Mouse (Mus musculus): ENCODE measurements around the gene Rarres1. TPM values are rescaled to one million over a fixed set of nuclear protein-coding genes. Genes with fewer than 3 reads are reported as not detected.

Rarres1 gene
- polyA plus RNA-seq (2014; fragmentation: Nextera tagmentation; extraction: Ambion mirVana): 0.77 and 1.1 TPM in 2 replicates

DNA sequence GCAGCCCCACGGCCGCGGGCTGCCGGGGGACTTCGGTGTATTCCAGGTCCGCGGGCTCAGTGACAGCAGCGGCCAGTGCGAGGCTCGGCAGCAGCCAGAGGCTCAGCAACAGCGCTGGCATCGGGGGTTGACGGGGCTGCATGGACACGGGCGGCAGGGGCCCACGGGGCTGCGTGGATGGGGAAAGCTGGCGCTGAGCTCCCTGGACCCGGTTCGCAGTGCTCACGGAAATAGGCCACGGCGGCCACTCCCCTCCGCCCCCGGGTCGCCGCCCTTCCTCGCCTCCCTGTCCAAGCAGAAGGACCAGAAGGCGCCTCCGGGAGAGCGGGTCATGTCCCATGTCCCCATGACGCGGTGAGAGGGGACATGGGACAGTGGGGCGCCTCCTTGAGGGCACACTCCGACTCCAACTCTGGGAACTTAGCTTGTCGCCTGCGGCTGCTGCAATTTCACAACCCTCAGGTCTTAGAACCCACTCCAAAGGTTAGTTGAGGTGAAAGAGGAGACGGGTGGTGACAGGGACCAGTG, at the start of gene Rarres1:
Gene Rarres1, minus strand, starts transcription at position 250 of the 528 bp plus-strand sequence.
- Histone ChIP-seq H3K36me3 (ENCODE audit: control insufficient read depth, insufficient read depth, low read length) (no peaks in the 10 kb centered on the region), H3K9ac (ENCODE audit: low read length) (peak within 1 kb of the TSS; percentile 69), H3K27me3 (replicated peaks; ENCODE audit: control insufficient read depth, insufficient read depth, low read length) (peaks cover 19% of the 10 kb centered on the region), H3K4me3 (ENCODE audit: low read depth, low read length) (peak within 1 kb of the TSS; percentile 52), H3K9me3 (replicated peaks; ENCODE audit: control insufficient read depth, low read length) (no peaks in the 10 kb centered on the region), H3K4me1 (ENCODE audit: control insufficient read depth, insufficient read depth, low read length) (no peaks in the 10 kb centered on the region), H3K4me2 (ENCODE audit: low read length) (peak within 1 kb of the TSS; percentile 100), H3K27ac (ENCODE audit: low read depth, low read length) (no peak within 1 kb of the TSS)
- under 1% methylated on average over 38 of the region's 38 CpGs for WGBS
- peak; percentile 63 for ATAC-seq
- peak; percentile 24 for DNase-seq (ENCODE audit: low spot score)

DNA sequence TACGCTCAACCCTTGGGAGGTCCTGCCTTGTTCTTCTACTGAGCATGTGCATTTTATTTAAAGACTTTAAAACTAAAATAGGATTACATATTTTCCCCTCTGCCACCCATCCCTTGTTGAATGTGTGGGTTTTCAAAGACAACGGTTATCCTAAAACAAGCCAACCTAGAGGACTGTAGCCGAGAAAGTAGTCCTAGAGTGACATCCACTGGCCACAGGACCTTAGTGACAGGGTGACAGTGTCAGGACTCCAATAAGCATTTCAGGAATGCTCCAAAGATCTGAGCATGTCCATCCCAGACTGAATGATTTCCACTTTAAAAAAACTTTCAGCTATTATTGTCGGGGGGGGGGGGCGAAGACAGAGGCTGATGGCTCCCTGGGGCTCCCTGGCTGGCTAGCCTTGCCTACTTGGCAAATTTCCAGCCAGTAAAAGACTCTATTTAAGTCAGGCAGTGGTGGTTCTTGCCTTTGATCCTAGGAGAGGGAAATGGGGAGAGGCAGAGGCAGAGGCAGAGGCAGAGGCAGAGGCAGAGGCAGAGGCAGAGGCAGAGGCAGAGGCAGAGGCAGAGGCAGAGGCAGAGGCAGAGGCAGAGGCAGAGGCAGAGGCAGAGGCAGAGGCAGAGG, 49.5 kb upstream of the Rarres1 start:
- no peaks in the 10 kb centered on the region for H3K4me1 ChIP-seq (ENCODE audit: control insufficient read depth, insufficient read depth, low read length)

DNA sequence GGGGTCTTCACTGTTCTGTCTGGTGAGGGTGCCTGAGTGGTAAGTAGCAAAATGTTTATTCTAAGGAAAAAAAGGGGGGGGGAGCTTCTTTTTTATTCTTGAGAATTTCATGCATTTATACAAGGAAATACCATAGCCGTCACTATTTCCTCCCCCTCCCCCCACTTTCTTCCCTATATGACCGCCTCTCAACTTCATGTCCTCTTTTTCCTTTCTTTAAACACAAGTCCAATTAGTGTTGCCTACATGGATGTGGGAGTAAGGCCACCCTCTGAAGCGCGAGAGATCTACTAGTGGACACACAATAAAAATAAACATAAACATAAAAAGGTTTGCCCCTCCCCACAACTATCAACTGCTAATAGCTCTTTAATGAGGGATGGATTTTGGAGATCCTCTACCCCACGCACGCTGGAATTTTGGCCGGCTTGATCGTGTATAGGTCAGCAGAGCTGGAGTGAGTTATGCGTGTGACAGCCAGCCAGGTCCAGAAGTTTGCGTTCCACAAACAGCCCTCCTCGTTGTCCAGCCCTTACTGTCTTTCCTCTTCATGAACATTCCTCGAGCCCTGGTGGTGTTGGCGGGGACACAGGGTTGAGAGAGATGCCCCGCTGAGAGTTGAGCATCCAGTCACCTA, 42.5 kb upstream of the Rarres1 start:
- no peak for DNase-seq (ENCODE audit: low spot score)
- Histone ChIP-seq H3K9ac (ENCODE audit: low read length) (no peak overlapping the region; the same call in 1 of the 2 replicates), H3K27ac (ENCODE audit: low read depth, low read length) (no peak overlapping the region), H3K9me3 (replicated peaks; ENCODE audit: control insufficient read depth, low read length) (no peaks in the 10 kb centered on the region), H3K4me2 (ENCODE audit: low read length) (peak overlapping the region; percentile 35), H3K36me3 (ENCODE audit: control insufficient read depth, insufficient read depth, low read length) (no peaks in the 10 kb centered on the region), H3K4me1 (ENCODE audit: control insufficient read depth, insufficient read depth, low read length) (no peaks in the 10 kb centered on the region), H3K4me3 (ENCODE audit: low read depth, low read length) (no peak overlapping the region), H3K27me3 (replicated peaks; ENCODE audit: control insufficient read depth, insufficient read depth, low read length) (no peaks in the 10 kb centered on the region)
- 82% methylated on average over 14 of the region's 14 CpGs for WGBS
- peak; percentile 41; the same call in 1 of the 2 replicates for ATAC-seq

More for the DNA sequence above, 49.5 kb upstream of the Rarres1 start:
- Histone ChIP-seq H3K9me3 (replicated peaks; ENCODE audit: control insufficient read depth, low read length) (no peaks in the 10 kb centered on the region), H3K9ac (ENCODE audit: low read length) (no peak overlapping the region), H3K27me3 (replicated peaks; ENCODE audit: control insufficient read depth, insufficient read depth, low read length) (no peaks in the 10 kb centered on the region), H3K36me3 (ENCODE audit: control insufficient read depth, insufficient read depth, low read length) (no peaks in the 10 kb centered on the region), H3K27ac (ENCODE audit: low read depth, low read length) (no peak overlapping the region), H3K4me2 (ENCODE audit: low read length) (no peak overlapping the region), H3K4me3 (ENCODE audit: low read depth, low read length) (no peak overlapping the region)
- peak; percentile 51 for DNase-seq (ENCODE audit: low spot score)
- 58% methylated on average over 5 of the region's 5 CpGs for WGBS
- ATAC-seq: no peak

DNA sequence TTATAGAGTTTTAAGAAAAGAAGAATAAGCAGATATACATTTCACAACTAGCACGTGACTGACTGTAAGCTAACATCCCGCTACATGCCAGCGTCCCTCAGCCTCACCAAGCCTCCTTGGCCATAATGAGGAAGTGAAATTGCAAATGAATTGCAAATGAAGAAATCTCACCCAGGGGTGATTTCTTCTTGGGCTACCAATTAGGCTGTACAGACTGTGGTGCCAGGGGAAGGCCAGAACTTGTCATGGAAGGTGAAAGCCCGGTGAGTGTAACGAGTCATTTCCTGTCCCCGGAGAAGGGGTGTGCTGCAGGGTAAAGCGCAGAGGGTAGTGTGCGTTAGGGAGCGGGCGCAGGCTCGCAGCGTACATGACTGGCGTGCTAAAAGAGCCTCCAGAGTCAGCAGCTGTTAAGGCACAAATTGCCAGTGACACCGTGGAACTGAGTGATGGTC, 41.9 kb upstream of the Rarres1 start:
- Histone ChIP-seq H3K9ac (ENCODE audit: low read length) (peak overlapping the region; percentile 22; the same call in 1 of the 2 replicates), H3K27ac (ENCODE audit: low read depth, low read length) (peak overlapping the region; percentile 58), H3K4me1 (ENCODE audit: control insufficient read depth, insufficient read depth, low read length) (no peaks in the 10 kb centered on the region), H3K27me3 (replicated peaks; ENCODE audit: control insufficient read depth, insufficient read depth, low read length) (no peaks in the 10 kb centered on the region), H3K9me3 (replicated peaks; ENCODE audit: control insufficient read depth, low read length) (no peaks in the 10 kb centered on the region), H3K4me3 (ENCODE audit: low read depth, low read length) (peak overlapping the region; percentile 14; the same call in 1 of the 2 replicates), H3K36me3 (ENCODE audit: control insufficient read depth, insufficient read depth, low read length) (no peaks in the 10 kb centered on the region), H3K4me2 (ENCODE audit: low read length) (peak overlapping the region; percentile 35)
- DNase-seq (ENCODE audit: low spot score): peak; percentile 68
- 37% methylated on average over 14 of the region's 14 CpGs for WGBS
- peak; percentile 90 for ATAC-seq

DNA sequence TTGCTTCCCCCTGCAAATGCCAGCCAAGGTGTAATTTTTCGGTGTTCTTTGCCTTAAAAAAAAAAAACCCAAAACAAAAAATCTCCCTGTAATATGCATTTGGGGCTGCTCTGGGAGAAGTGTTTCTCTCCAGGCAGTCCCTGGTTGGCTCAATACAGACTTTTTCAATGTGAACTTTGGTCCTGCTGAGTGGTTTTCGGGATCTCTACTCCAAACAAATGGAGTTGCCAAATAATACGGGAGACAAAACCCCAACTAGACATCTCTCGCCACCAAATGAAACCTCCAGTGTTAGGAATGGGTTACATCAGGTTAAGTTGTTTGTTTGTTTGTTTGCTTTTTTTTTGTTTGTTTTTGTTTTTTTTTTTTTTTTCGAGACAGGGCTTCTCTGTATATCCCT, 39.9 kb upstream of the Rarres1 start:
- H3K27ac ChIP-seq (ENCODE audit: low read depth, low read length): no peak overlapping the region
- ATAC-seq: no peak
- H3K36me3 ChIP-seq (ENCODE audit: control insufficient read depth, insufficient read depth, low read length): no peaks in the 10 kb centered on the region
- H3K4me3 ChIP-seq (ENCODE audit: low read depth, low read length): no peak overlapping the region
- H3K27me3 ChIP-seq (replicated peaks; ENCODE audit: control insufficient read depth, insufficient read depth, low read length): no peaks in the 10 kb centered on the region
- H3K9ac ChIP-seq (ENCODE audit: low read length): no peak overlapping the region
- H3K4me2 ChIP-seq (ENCODE audit: low read length): no peak overlapping the region
- H3K9me3 ChIP-seq (replicated peaks; ENCODE audit: control insufficient read depth, low read length): no peaks in the 10 kb centered on the region
- 79% methylated on average over 5 of the region's 5 CpGs for WGBS
- DNase-seq (ENCODE audit: low spot score): no peak
- no peaks in the 10 kb centered on the region for H3K4me1 ChIP-seq (ENCODE audit: control insufficient read depth, insufficient read depth, low read length)

DNA sequence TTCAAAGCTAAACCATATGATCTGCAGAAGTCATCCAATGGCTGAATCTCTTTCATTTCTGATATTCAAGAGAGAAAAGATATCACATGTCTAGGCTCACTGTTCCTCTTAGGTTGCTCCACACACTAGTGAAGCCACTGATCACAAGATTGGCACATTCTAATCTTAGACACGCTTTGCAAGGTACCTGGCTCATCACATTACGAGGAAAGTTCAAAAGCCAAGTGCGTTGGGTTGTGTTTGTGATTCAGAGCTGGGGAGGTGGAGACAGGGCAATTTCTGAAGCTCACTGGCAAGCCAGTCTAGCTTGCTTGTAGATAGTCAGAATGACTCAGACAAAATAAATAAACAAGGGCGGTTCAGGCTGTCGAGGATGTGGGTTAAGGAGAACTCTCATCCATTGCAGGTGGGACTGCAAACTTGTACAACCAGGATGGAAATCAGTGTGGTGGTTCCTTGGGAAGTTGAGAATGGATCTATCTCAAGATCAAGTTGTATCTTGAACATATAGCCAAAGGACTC, 38.7 kb upstream of the Rarres1 start:
- Histone ChIP-seq H3K9ac (ENCODE audit: low read length) (no peak overlapping the region), H3K9me3 (replicated peaks; ENCODE audit: control insufficient read depth, low read length) (no peaks in the 10 kb centered on the region), H3K4me3 (ENCODE audit: low read depth, low read length) (no peak overlapping the region), H3K4me2 (ENCODE audit: low read length) (no peak overlapping the region), H3K36me3 (ENCODE audit: control insufficient read depth, insufficient read depth, low read length) (no peaks in the 10 kb centered on the region), H3K27me3 (replicated peaks; ENCODE audit: control insufficient read depth, insufficient read depth, low read length) (no peaks in the 10 kb centered on the region), H3K27ac (ENCODE audit: low read depth, low read length) (no peak overlapping the region), H3K4me1 (ENCODE audit: control insufficient read depth, insufficient read depth, low read length) (no peaks in the 10 kb centered on the region)
- ATAC-seq (no peak), DNase-seq (ENCODE audit: low spot score) (no peak)
- 91% methylated on average over 5 of the region's 5 CpGs for WGBS

DNA sequence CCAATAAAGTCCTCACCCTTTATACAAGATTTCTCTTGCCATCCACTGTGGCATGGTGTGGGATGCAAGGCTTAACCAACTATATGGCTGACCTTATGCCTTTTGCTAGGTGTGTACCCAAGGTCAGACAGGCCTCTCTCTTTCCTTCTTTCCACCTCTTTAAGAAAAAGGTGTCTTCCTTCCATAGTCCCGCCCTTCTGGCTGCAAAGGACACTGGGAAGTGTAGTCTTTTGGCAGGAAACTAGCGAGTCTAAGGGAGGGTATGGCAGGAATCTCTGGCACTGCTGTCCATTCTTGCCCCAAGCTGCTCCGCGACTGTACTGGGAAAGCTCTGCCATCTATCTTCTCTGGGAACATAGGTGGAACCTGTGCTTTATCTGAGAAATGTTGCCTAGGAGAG, 38.0 kb upstream of the Rarres1 start:
- no peaks in the 10 kb centered on the region for H3K36me3 ChIP-seq (ENCODE audit: control insufficient read depth, insufficient read depth, low read length)
- H3K27me3 ChIP-seq (replicated peaks; ENCODE audit: control insufficient read depth, insufficient read depth, low read length): no peaks in the 10 kb centered on the region
- H3K9me3 ChIP-seq (replicated peaks; ENCODE audit: control insufficient read depth, low read length): no peaks in the 10 kb centered on the region
- no peak for ATAC-seq
- WGBS: 52% methylated on average over 4 of the region's 4 CpGs
- H3K27ac ChIP-seq (ENCODE audit: low read depth, low read length): no peak overlapping the region
- H3K4me1 ChIP-seq (ENCODE audit: control insufficient read depth, insufficient read depth, low read length): no peaks in the 10 kb centered on the region
- H3K4me2 ChIP-seq (ENCODE audit: low read length): 0 out of 2 replicates have a peak overlapping the region, but pooled peaks have one; percentile 12
- no peak overlapping the region for H3K9ac ChIP-seq (ENCODE audit: low read length)
- no peak overlapping the region for H3K4me3 ChIP-seq (ENCODE audit: low read depth, low read length)
- DNase-seq (ENCODE audit: low spot score): peak; percentile 24

DNA sequence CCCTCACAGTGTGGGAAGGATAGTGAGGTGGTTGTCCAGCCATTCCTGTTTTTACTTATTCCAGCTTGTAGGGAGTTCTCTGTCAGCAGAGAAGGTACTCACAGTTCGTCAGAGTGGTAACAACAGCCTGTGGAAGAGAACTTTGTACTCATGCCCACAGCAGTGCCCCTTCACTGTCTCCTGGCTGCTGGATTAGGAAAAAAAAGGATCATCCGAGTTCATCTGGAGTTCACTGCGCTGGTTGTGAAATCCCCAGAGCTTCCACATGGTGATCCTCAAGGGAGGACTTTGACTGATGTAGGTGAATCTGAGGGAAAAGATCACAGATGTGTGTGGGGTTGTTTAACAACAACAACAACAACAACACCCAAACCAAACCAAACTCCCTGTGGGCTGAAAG, 35.9 kb upstream of the Rarres1 start:
- no peaks in the 10 kb centered on the region for H3K36me3 ChIP-seq (ENCODE audit: control insufficient read depth, insufficient read depth, low read length)
- 78% methylated on average over 3 of the region's 3 CpGs for WGBS
- no peaks in the 10 kb centered on the region for H3K27me3 ChIP-seq (replicated peaks; ENCODE audit: control insufficient read depth, insufficient read depth, low read length)
- H3K27ac ChIP-seq (ENCODE audit: low read depth, low read length): no peak overlapping the region
- DNase-seq (ENCODE audit: low spot score): no peak
- H3K9me3 ChIP-seq (replicated peaks; ENCODE audit: control insufficient read depth, low read length): no peaks in the 10 kb centered on the region
- no peak for ATAC-seq
- no peaks in the 10 kb centered on the region for H3K4me1 ChIP-seq (ENCODE audit: control insufficient read depth, insufficient read depth, low read length)
- no peak overlapping the region for H3K4me3 ChIP-seq (ENCODE audit: low read depth, low read length)
- H3K9ac ChIP-seq (ENCODE audit: low read length): no peak overlapping the region
- H3K4me2 ChIP-seq (ENCODE audit: low read length): no peak overlapping the region

DNA sequence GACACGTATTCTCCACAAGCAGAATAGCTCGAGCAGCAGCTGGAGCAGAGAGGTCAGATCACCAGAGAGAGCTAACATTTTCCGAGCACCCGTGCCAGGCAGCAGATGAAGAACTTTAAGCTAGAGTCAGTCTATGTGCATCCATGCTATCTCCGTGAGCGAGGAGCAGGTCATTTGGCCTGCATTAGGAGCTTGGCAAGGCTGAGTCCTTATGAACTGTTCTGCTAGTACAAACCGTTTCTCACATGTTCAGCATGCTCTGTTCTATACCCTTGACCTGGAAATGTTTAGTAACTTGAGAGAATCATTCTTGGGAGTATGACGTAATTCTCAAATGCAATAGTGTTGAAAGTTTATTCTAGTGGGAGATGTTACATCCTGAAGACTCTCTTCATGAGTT, 28.3 kb upstream of the Rarres1 start:
- no peaks in the 10 kb centered on the region for H3K9me3 ChIP-seq (replicated peaks; ENCODE audit: control insufficient read depth, low read length)
- no peak overlapping the region for H3K4me2 ChIP-seq (ENCODE audit: low read length)
- no peak for DNase-seq (ENCODE audit: low spot score)
- ATAC-seq: no peak
- no peaks in the 10 kb centered on the region for H3K4me1 ChIP-seq (ENCODE audit: control insufficient read depth, insufficient read depth, low read length)
- no peak overlapping the region for H3K4me3 ChIP-seq (ENCODE audit: low read depth, low read length)
- H3K27ac ChIP-seq (ENCODE audit: low read depth, low read length): no peak overlapping the region
- no peak overlapping the region for H3K9ac ChIP-seq (ENCODE audit: low read length)
- H3K36me3 ChIP-seq (ENCODE audit: control insufficient read depth, insufficient read depth, low read length): no peaks in the 10 kb centered on the region
- H3K27me3 ChIP-seq (replicated peaks; ENCODE audit: control insufficient read depth, insufficient read depth, low read length): no peaks in the 10 kb centered on the region
- WGBS: 82% methylated on average over 8 of the region's 8 CpGs
